Mouse (Mus musculus) monocyte, adult 5-6 weeks (primary cell): ENCODE data around the gene Mob3b. TPM values are rescaled to one million over a fixed set of nuclear protein-coding genes. Genes with fewer than 3 reads are reported as not detected.

Experiments used
- ATAC-seq: fragments of 153-309, 156-312 bp; replicated peaks from 2 replicates; pipeline ENCODE4 v1.8.0; 2017; ENCODE audit warnings: mild to moderate bottlenecking; ENCODE audit not compliant: low TSS enrichment, insufficient number of reproducible peaks, severe bottlenecking, poor library complexity, low FRiP score
- total RNA-seq: library from RNA; stranded (forward); fragments of 200-1000, 200-491, 200-594 nt; gene quantifications from 3 replicates; pipeline ENCODE4 v1.2.3, GENCODE M21; 2017

Gene Mob3b
- total RNA-seq, 1 experiment from 2014 or later = 14.8 TPM

DNA sequence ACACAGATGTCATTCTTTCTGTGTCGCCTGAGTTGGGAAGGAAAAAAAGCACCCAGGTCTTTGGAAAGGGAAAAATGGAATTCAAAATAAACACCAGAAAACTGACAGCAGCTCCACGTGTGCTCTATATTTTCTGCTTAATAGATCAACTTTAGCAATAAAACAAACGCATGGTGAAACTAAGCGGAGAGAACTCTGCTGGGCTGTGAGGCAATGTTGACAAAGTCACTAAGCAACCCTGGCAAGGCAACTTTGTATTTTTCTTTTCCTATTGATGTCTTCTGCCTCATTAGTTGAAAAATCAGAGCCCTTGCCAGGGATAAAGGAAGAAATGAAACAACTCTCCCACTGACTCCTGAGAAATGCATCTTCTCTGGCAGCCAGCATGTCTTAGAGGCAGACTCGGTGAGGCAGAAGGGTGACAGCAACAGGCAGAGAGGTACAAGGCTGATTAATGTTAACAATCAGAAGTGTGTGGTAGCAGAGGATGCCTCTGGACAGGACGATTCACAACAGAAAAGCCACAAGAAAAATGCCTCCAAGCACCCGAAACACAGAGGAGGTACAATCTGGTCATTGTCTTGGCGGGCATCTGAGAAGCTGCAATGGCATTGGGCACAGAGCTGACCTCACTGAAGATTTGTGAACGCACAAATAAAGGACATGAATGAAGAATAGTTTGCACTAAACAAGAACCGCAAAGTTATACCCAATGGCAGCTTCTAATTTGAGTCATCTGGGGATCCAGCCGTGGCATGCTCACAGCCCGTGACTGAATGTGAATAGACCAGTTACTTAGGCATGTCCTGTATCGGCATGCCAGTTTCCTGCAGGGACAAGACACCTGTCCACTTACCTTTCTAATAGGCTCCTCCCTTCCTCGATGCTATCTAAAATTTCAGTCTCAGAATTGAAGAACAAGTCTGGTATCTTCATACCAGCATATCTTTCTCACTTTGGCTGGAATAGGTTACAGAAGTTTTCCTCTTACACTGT, 67.7 kb downstream of the Mob3b start:
- ATAC-seq = no peak

DNA sequence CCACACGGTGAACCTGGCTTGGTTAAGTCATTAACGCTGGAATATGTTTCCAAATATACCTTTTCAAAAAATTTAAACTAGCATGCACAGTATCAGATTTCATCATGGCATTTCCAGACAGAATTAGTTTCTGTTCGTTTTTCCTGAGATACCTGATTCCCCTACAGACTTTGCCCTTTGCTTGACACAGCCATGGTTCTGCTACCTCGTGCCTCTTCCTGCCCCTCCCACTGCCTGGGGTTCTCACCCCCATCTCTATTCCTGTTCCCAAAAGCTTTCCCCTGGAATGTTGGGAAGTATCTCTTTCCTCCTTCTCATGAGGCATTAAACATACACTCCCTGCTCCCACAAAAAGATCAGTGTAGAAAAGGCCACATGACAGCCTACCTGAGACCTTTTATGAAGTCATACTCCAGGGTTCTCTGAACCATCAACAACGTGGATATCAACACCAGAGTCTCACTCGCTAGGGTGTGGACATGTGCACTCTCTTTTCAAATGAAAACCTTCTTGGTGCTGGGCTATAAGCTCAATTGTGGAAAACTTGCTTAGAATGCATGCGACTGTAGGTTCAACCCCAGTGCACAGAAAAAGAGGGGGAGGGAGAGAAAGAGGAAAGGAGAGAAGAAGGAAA, 71.1 kb downstream of the Mob3b start:
- no peak for ATAC-seq

DNA sequence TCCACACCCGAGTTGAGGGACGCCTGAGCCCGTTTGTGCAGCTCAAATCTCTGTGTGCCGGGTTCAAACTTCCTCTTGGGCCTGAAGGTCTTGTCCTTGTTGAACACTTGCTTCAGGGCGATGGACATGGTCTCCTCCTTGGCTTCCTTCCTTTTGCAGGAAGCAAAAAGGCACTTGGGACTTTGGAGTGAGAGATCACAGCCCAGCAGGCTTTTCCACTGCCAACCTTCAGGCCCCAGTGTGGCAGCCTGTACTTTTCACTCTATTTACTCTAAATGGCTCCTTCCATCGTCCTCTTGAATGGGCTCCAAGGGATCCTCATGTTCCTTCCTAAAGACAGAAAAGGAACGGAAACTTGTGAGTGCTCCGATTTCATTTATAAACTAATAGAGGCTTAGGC, 73.2 kb downstream of the Mob3b start:
- ATAC-seq = no peak

DNA sequence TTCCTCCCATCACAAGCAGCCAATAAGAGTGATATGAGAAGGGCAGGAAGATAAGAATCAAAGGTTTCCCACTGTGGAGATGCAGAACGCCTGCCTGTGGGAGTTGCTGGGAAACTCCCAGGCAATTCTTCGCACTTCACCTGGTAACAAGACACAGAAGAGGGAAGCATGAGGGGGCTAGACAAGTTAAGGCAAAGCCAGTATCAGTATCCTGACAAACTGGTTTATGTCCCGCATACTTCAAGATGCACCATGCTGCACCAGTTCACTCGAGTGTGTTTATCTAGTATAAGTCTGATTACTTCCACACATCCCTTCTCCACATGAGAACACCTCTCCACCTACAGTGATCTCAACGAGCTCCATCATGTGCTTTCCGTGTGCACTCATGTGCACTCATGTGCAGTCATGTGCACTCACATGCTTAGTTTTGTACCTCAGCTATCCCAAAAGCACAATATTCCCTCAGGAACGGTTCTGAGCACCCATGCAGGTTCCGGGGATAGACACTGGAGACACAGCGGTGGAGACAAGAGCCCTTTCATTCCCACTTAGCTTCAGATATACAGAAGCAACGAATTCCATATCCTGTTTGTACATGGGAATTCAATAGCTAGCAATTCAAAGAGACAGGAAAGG, 74.7 kb downstream of the Mob3b start:
- no peak for ATAC-seq

DNA sequence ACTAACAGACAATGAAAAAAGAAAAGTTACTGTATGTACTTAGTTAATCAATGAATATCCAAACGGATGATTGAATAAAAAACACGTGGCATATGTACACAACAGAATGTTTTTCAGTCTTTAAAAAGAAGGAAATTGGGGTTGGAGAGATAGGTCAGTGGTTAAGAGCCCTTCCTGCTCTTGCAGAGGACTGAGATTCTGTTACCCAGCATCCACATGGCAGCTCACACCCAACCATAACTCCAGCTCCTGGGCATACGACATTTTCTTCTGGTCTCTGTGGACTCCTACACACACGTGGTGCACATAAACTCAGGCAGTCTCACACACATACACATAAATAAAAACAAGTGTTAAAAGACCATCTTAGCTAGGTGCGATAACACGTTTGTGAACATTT, 77.0 kb downstream of the Mob3b start:
- ATAC-seq = no peak

DNA sequence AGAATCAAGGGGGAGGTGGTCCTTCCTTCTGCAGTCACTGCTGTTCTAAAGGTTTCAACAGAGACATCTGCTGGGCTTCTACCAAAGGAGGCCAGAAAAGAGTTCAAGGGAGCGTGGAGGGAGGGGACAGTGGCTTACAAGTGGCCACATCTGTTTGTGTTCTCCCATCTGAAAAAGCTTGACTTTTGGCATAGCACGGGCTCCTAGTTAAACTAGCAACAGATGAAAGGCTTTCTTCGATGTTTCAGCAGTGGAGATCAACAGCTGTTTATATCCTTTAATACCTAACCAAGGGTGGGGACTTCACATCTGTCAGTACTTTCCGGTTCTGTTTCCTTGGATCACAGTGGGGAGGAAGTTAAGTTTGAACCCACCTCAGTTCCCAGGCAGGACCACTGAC, 88.5 kb downstream of the Mob3b start:
- no peak for ATAC-seq

DNA sequence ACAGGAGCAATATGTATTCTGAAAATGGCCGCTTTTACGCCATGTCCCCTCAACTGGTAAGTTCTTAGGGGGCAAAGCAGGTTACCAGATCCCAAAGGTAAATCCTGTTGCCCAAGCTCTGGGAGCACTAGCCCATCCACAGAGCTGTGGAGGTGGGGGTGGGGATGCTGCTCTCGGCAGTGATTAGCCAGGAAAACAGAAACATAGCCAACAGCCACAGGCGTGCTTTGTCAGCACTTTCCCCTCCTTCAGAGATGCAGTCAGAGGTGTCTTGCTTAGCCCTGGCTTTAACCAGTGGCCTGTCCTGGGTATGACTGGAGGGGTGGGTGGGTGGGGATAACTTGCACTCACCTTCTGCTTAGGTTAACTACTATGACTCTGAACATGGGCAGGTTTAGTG, 91.1 kb downstream of the Mob3b start:
- no peak for ATAC-seq

DNA sequence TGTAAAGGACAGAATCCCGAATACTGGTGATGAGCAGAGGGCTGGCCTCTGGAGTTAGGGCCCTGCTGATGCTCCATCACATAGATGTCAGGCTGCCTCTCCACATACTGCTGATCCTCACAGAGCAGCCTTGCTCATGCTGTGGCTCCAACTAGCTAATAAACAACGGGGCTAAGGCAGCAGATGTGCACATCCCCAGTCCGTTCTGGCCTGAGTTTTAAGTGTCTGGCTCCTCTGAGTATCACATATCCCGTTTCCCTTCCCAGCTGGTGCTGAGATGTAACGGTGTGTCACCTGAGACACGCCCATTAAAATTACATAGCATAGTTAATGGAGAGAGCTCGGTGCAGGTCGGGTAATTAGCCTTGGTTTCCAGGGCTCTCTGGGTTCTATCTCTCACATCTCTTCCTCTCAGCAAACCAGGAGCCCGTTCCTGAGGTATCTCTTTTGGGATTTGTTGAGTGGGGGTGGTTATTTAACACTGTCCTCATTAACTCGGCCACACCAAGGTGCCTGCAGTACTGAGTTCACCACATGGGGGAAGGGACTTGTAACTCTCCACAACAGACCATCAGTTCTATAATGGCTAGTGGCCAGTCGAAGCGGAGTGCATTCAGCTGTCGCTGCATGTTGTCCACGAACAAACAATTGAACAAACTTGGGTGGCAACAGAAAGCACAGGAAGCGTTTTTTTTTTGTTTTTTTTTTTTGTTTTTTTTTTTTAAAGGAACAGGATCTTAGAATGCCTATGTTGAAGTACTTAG, 92.0 kb downstream of the Mob3b start:
- ATAC-seq = no peak

DNA sequence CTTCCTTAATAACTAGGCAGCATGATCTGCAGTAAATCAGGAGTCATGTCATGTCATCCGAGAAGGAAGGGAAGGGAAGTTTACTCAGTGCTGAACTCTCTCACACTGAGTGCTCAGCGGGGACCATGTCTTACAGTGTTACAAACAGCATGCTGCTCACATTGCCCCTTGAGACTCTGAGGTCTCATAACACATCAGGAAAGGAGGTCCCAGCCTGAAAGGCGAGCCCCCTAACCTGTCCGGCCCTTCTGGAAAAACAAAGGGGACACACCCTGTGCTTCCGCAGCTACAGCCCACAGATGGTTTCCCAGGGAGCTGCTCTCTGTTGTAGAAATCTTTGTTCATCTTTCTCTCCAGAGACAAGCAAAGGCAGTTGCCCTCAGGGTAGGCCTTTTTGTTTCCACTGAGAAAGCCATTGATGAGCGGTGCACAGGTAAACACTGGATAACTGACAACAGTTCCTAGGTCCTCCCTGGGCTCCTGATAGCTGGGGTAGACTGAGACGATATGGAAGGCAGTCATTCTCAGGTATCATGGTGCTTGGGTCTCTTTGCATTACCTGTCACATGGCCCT, 94.1 kb downstream of the Mob3b start:
- ATAC-seq = no peak

DNA sequence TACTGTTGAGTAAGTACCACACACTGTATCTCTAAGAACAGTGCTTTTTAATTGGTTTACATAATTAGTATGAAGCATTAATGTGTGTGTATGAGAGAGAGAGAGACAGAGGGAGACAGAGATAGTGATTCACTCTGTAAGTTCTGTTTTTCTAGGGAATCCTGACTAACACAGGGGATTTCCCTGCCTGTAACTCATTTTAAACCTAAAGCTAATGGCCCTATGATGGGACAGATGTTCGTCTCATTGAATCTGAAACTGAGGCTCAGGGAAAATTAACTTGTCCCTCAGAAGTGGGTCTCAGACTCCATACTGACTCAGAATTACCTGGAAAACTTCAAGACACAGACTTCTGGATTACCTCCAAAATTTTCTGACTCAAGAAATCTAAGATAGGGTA, 96.3 kb downstream of the Mob3b start:
- ATAC-seq = no peak

DNA sequence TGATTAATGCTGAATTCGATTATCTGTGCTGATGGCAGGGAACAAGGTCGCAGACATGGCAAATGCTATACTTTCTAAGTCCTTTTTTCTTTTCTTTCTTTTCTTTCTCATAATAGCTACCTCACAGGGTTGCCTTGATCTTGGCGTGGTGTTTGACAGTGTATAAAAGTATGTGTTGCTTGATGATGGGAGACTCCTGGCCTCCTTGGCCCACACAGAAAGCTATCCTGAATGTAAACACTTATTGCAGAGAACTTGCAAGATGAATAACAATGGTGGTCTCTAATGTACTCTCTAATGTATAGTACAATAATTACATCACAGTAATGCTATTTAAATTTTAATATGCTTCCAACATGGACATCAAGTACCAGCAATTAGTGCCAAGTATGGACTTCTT, 96.9 kb downstream of the Mob3b start:
- ATAC-seq = no peak

DNA sequence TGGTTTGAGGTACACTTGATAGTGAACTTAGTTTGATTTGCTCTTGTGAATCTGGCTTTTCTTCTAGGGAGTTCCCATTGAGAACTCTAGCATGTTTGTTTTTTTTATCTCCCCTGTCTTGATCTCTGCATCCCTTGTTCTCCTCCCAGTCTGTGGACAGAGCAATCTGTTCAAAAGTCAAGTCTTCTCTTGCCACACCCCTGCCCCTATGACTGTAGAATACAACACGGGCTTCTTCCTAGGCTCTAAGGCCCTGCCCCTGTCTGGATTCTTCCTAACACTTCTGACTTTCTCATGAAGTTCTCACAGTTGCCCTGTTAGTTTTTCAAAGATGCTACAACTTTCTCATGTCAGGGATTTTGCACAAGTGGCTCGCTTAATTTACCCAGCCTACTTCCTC, 102.9 kb downstream of the Mob3b start:
- no peak for ATAC-seq

DNA sequence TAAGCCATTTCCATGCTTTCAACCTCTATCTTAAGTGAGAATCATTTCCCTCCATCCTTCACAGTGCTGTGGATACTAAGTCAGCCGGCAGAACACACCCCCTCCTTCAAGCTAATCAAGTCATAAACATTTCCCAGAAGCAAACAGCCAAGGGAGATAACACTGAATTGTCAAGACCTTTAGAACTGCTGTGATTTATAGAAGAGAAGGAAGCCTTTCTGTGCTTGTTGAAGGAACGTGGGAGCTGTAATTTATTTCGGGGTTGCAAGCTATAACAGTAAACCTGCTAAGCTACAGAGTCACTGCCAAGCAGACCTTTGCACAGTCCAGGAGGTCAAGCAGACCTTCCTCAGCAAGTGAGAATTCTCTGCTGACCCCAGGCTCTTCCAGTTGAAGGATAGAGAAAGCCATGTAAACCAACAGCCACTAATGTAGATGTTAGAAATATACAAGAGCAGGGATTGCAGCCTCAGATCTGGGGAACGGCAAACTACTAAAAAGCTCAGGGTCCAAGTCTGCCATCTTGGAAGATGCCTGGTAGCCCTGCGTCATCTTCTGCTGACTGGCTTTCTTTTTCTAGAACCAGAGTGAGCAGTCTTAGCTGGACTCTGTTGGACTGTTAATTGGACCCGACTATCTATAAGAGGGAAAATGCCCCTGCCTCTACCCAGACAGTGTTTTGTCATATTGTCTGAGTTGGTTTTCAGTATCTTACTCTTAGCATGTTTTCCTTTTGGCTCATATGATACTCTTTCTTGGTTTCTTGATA, 104.9 kb downstream of the Mob3b start:
- ATAC-seq = no peak

DNA sequence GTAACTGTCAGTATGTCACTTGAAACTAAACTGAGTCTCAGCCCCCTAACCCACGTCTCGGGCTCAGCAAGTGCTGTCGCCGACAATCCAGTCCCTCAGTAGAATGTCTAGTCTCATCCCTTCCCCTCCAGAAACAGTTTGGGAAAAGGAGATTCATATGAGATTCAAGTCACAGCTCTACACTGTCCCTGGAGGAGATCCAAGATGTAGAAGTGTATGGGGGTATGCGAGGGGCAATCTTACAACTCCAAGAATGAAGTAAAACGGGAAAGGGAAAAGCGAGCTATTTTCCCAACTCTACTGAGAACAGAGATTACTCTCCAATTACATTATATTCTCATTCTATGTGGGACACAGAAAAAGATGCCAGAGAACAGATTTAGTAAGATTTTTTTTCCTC, 106.1 kb downstream of the Mob3b start:
- ATAC-seq = no peak

DNA sequence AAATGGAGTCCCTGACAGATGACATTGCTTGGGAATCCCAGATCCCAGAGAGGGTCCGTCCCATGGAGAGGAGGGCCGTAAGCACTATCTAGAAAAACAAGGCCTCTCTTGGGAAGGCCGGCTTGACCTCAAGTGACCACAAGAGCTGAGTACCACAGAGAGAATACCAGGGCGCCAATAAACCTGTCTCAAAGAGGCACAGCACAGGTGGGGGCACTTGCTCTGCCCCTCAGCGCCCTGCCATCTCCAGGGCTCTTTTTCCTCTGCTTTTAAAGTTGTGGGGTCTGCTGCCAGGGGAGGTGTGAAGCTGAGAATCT, 107.6 kb downstream of the Mob3b start:
- no peak for ATAC-seq

DNA sequence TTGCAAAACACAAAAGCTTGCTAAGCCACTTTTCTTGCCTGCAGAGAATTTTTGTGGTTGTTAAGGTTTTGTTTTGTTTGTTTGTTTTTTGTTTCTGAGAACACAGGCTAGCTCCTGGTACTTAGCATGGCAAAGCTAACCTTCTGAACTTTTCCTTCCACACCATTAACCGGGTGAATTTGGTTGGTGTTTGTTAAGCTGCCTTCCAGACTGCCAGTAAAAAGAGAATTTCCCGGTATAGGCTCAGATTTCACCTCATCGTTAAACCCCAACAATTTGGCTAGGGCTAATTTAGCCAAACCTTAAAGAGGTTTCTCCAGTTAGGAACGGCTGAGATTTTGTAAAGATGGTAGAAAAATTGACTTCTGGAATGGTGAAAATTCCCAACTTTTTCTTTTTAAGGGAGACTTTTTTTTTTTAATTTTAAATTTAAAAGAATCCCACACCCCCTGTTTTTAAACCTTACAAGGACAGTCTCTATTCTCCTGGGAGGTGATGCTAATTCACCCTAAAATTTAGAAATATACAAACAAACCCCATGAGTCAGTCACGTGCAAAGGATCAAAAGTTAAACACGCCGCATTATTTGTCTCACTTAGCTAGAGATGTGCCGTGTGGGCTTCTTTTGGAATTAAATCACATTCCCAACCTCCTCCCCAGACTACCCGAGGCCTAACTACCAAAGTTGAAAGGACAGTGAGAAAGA, 108.1 kb downstream of the Mob3b start:
- ATAC-seq = no peak

DNA sequence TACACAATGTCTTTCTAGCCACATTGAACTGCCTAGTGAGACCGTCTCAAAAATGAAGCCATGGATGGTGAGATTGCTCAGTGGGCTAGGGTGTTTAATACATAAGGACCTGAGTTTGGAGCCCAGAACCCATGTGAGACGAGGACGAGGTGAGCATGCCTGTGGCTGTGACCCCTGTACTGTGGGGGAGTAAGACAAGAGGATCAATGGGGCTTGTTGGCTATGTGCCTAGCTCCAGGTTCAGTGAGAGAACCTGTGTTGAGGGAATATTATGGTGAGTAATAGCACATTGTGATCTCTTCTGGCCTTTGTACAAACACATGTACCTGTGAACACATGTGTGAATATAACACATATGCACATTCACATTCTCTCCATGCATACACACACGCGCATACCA, 116.4 kb downstream of the Mob3b start:
- no peak for ATAC-seq

DNA sequence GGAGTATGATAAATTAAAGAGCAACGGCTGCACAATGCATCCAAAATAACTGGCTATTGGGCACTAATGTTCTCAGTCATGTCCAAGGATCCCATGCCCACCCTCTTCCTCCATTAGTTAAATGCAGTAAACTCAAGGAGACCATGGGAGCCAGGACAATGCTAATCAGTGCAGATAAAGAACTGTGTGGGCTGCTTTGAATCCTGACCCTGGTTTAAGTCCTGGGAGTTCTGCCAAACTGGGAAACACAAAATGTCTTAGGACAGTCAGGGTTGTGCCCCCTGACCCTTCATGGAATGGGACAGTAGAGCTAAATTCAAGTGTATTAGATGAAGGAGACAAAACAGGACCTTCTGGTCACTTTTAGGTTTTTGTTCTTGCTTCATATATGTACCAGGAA, 117.0 kb downstream of the Mob3b start:
- no peak for ATAC-seq
